Mouse (Mus musculus) inflammation-experienced regulatory T-cells, adult 16 weeks (primary cell): ENCODE results near the gene 4930435E12Rik. TPM values are rescaled to one million over a fixed set of nuclear protein-coding genes. Genes with fewer than 3 reads are reported as not detected.

Experiments used
- polyA plus RNA-seq: library from polyadenylated mRNA; unstranded; fragments of 100-300 nt; shearing (Covaris generic); gene quantifications from one replicate; pipeline ENCODE4 v1.2.1, GENCODE M21; 2017

Gene 4930435E12Rik
- not detected for polyA plus RNA-seq

GRCm38 (mm10) chr16:38828649-38829048 is at the start of gene 4930435E12Rik:
Gene 4930435E12Rik, minus strand, starts transcription at chr16:38828749.

DNA sequence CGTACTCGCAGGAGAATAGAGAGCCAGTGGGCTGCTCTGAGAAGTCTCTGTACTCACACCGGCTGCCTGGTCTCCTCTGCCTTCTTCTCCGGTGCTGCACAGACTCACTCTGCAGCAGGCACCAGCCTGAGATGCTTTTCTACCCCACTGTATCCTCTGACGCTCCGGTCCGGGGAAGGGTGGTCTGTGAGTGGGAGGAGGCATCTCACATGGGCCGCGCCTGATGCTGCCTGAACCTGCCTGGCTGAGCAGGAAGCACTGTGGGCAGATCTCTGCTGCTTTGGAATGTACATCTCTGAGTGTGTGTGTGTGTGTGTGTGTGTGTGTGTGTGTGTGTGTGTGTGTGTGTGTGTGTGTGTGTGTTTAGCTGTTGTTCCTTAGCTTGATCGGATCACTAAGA is 28.5 kb downstream of the 4930435E12Rik start, which contains the start of gene Upk1b:
Gene Upk1b (minus strand): TSS at position 238 of the 400 bp plus-strand sequence.

Other genes starting within 250 kb of the 4930435E12Rik start
- 57.9 TPM for gene Arhgap31, start 115.5 kb downstream of the 4930435E12Rik start, polyA plus RNA-seq
- gene B4galt4, start 86.5 kb downstream of the 4930435E12Rik start, polyA plus RNA-seq = 12.0 TPM
- 0.21 TPM for gene Upk1b, start 28.4 kb downstream of the 4930435E12Rik start, polyA plus RNA-seq
- not detected for gene Igsf11, start 63.9 kb upstream of the 4930435E12Rik start, polyA plus RNA-seq